Mouse (Mus musculus): ENCODE data around the gene Fyn.

DNA sequence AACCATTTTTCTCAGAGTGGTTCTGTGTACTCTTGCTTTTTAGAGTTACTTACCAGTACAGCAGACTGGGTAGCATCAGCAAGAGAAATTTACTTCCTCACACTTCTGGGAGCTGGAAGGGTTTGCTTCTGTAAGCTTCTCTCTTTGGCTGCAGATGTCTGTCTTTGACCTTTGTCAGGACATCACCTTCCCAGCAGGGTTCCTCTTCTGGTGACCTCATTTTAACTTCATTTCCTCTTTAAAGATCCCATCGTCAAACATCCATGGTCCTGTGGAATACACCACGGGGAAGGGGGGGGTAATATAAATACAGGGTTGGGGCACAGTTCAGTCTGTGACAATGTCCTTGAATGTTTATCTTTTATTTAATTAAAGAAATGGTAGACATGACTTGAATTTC is 74.5 kb downstream of the Fyn start:
- TF ChIP-seq CTCF (IDR thresholded peaks at IDR 0.05; ENCODE audit: low read depth) (no peak), EP300 (IDR thresholded peaks at IDR 0.05; ENCODE audit: low read depth) (no peak)

All from liver, postnatal 0 days (tissue).